Mouse (Mus musculus): ENCODE measurements around the gene Slc35a1.

DNA sequence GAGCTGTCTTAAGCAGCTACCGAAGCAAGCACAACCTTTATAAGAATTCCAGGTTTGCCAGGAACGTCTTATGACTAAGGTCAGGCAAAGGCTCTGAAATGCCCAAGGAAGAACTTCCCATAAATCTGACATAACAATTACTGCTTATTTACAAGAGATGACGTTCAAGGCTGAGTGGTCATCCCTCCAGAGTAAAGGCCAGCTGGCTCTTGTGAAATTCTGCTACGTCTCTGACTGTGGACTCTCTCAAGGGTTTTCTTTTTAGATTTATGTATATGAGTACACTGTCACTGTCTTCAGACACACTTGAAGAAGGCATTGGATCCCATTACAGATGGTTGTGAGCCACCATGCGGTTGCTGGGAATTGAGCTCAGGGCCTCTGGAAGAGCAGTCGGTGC lies 60.8 kb downstream of the Slc35a1 start:
- no peak for TF ChIP-seq POLR2A (IDR thresholded peaks at IDR 0.05; ENCODE audit: low read depth, low read length)
- TF ChIP-seq CTCF (IDR thresholded peaks at IDR 0.05; ENCODE audit: borderline replicate concordance, insufficient read depth, low read length) = no peak

All from embryonic fibroblast, embryonic 13.5 days (primary cell).